Mouse (Mus musculus) c-Kit-positive CD71-positive TER-119-negative erythroid progenitor cells, embryonic 14.5 days (primary cell): ENCODE measurements at regions not wholly inside any gene's neighbourhood (a gene's known extent, or its start where the extent isn't known, plus 50 kb on each side); places are given as distances from the start of the nearest gene placed in this dataset.

Experiments used
- DNase-seq: peaks from one replicate; pipeline ENCODE4 v3.0.0-alpha.2; 2013; ENCODE audit warnings: low read depth

DNA sequence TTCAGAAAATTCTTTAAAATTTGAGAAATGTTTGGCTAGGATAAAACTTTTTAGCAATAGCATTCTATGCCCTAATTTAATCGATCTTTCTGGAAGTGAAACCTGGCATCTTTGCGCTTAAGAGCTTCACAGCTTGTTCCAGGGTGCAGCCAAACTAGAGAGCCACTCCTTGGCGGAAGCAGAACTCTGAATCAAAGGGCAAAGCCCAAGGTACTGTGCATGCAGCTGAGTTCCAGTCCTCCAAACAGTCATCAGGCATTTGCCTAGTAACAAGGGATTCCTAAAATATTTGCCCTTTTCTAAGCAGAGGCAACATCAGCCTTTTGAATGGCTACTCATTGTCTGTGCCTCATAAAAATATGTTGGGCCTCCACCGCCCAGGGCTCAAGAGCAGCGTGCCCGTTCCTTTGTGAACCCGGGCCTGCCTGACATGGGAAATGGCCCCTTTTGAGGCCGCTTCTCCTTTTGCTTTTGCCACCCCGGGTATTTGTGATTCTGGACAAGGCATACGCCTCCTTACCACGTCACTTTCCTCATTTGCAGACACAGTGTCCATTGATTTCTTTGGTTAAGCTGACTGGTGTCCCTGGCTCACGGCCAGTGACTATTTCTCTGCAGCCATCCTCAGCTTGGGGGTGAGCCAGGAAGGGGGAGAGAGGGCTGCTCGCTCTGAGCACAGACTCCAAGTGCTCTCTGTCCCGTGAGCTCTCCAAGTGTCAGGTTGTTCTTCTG lies 402.2 kb upstream of the Smim15 start:
- no peak for DNase-seq

GRCm38 (mm10) chr13:107639620-107640019 lies 404.6 kb upstream of the Smim15 start:
- no peak for DNase-seq

DNA sequence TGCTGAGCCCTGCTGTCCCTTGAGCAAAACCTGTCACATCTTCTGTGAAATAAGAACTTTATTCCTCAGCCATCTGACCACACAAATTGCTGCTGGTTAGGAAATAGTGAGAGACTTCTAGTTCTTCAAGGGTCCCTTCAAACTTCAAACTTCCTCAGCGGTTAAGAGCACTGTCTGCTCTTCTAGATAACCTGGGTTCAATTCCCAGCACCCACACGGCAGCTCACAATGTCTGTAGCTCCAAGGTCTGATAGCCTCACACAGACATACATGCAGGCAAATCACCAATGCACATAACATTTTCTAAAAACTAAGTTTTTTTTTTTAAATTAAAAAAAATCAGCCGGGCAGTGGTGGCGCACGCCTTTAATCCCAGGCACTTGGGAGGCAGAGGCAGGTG lies 407.0 kb upstream of the Smim15 start:
- no peak for DNase-seq

DNA sequence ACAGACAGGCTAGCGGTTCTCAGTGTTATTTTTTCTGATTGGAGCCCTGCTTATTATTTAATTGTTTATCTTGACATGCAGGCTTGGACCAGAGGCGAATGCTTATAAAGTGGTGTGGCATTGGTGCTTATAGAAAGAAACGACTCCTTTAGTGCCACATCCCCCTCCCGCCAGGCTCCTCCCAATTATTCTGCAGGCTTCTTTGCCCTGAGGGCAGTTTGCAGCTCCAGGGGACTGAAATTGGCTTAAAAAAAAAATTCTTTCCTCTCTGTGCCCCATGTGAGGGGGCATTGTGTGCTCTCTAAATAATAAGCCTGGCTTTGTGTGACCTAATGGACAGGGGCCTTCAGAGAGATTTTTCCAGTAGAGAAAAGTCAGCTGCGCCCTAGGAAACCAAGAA lies 409.1 kb upstream of the Smim15 start:
- DNase-seq: no peak

GRCm38 (mm10) chr13:107627073-107627472 lies 417.2 kb upstream of the Smim15 start:
- no peak for DNase-seq

- DNase-seq: no peak
Measured at GRCm38 (mm10) chr13:107626670-107627069, 417.6 kb upstream of the Smim15 start.

GRCm38 (mm10) chr13:107621337-107621736 lies 422.9 kb upstream of the Smim15 start:
- DNase-seq: no peak

DNA sequence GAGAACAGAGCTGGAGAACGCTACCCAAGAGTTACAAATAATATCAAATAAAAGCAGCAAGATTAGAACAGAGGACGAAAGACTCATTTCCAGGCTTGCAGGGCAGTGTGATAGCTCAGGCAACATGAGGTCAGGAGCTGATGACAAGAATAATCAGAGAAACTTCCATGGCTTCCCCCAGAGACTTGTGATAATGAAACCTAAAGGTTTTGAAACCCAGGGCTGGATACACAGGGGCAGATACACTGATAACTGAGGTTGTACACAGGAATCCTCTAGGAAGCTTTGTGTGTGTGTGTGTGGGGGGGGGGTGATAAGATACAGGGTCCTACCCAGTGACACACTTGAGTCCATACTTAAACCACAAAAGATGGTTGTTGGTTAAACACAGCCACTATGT lies 423.4 kb upstream of the Smim15 start:
- DNase-seq: no peak

GRCm38 (mm10) chr13:107620210-107620609 lies 424.0 kb upstream of the Smim15 start:
- no peak for DNase-seq

DNA sequence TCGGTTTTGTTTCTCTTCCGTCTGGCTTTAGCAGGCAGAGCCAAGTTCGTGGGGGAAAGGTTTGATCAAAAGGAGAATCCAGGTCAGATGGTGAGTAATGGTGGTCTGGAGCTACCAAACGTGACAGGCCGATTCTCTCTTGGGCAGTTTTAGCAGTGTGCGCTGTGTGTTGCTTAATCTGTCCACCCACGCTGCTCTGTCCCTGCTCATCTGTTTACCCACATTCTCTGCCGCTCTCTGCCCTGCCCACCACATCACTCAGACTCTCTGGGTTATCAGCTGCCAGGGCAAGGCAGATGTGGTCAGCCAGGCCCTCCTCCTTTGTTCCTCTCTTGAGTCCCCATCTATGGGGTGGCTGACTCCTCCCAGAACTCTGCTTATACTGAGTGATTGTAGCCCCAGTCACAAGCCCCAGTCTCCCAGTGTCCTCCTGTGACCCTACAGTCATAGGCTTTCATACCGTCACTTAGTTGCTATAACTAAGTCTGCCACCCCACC lies 424.8 kb upstream of the Smim15 start:
- DNase-seq: peak; percentile 19

DNA sequence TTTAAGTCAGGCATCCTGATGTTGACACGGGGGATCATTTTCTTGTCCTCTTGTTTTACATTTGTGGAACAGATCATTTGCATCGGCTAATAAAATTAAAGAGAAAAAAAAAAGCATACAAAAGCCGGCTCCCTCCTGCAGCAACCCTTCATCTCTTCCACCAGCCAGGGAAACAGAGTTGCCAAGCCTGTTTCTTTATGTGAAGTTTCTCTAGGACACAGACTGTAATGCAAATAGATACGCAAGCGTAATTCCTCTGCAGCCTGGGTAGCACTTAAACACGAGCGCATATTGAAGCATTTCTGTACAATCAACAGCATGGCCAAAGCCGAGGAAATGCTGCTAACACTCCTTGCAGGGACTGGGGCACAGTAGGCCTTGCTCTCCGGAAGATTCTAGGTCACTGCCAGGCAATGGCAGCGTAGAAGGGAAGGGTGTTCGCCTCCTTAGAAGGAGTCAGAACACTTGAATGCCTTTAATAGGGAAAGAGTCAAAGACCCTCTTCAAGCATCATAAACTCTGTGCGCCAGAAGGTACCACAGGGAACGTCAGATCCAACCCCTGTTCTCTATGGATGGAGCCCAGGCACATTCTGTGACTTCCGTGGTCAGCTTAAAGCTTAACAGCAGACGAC lies 425.3 kb upstream of the Smim15 start:
- no peak for DNase-seq

DNA sequence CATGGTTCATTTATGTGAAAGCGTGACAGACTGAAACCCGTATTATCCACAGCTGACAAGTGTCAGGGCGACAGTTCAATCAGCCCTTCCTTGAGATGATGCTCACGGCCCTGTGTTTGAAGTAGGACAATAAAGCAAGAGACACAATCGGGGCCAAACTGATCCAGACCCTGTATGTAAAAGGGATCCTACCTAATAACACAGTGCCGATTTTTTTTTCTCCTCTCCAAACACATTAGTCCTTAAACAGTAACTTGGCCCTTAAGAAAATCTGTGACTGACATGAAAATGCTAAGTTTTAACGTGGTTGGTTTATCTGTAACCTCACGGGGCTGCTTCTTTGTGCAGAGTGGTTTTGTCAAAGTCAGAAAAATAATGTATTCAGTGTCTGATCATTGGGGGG lies 425.9 kb upstream of the Smim15 start:
- DNase-seq: no peak

- no peak for DNase-seq
Measured at GRCm38 (mm10) chr13:107617582-107617981, 426.7 kb upstream of the Smim15 start.

DNA sequence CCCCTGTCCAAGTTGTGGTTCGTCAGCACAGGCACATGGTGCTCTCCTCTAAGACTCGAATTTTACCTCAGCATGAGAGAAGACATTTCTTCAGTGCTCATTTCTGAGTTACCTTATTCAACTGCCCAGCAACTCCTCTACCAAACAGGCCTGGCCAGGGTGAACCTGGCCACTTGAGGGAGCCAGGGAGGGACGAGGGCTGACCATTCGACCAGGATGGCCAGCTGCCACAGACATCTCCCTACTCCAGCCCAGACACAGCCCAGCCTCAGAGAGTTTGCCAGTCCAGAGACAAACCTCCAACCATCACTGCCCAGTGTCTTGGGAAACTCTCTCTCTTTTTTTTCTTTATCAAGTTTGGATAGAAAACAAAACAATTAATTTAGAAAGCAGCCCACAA lies 427.5 kb upstream of the Smim15 start:
- no peak for DNase-seq

- DNase-seq: no peak
Measured at GRCm38 (mm10) chr13:107608996-107609503, 435.2 kb upstream of the Smim15 start.

GRCm38 (mm10) chr13:107607294-107607693 lies 437.0 kb upstream of the Smim15 start:
- DNase-seq: no peak

DNA sequence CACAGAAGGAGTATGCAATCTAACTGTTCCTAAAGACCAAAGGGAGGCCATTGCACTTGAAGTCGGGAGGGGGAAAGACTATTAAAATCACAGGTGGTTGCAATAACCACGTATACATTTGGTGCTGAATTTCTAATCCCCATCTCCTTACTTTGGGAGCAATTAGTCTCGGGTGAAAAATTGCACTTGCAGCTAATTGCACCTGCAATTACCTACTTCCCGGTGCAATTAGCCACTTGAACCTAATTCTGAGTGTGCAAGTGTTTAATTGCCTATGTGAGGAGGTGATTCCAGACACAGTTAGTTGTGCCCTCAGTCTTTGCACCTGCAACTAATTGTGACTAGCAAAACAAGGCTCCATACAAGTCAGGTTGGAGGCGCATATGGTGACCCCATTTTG lies 442.1 kb upstream of the Smim15 start:
- no peak for DNase-seq

- no peak for DNase-seq
Measured at GRCm38 (mm10) chr13:107601132-107601439, 443.2 kb upstream of the Smim15 start.

DNA sequence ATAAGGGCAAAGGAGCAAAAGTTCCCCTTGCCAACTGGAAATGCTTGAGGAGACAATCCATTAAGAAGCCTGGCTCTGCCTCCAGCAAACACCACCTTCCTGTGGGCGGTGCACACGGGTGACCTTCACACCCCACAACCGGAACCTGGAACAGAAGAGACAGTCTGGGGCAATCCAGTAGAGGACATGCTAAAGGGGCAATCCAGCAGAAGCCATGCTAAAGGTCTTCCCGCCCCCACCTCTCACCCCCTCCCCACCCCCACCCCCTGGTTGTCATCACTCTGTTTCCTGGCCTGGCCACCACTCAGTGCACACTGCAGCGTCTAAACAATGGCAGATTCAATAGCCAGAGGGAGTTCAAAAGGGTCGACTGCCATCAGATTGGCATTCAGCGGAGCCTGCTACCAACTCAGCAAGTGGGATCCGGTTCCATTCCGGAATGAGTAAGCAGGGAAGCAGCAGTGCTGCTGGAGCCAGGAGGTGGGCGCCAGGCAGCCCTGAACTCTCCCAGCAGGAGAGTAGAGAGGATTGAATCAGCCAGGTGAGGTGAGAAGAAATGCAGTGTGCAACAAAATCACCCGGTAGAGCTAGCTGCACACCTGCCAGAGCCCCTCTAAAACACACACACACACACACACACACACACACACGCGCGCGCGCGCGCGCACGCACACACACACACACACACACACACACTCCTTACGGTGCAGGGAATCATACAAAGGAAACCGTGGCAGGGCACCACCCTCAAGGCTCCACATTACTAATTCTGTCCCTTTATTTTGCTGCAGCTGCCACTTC lies 443.7 kb upstream of the Smim15 start:
- DNase-seq: no peak

- no peak for DNase-seq
Measured at GRCm38 (mm10) chr13:107599094-107599644, 445.1 kb upstream of the Smim15 start.

GRCm38 (mm10) chr13:107598391-107598790 lies 445.9 kb upstream of the Smim15 start:
- DNase-seq: no peak

GRCm38 (mm10) chr13:107597217-107597616 lies 447.0 kb upstream of the Smim15 start:
- no peak for DNase-seq

- no peak for DNase-seq
Measured at GRCm38 (mm10) chr13:107596183-107596582, 448.1 kb upstream of the Smim15 start.
